Mouse (Mus musculus): ENCODE data around the gene Atf6b. TPM values are rescaled to one million over a fixed set of nuclear protein-coding genes. Genes with fewer than 3 reads are reported as not detected.

Atf6b gene
- polyA plus RNA-seq, 1 experiment from 2014 or later, result 103 TPM

DNA sequence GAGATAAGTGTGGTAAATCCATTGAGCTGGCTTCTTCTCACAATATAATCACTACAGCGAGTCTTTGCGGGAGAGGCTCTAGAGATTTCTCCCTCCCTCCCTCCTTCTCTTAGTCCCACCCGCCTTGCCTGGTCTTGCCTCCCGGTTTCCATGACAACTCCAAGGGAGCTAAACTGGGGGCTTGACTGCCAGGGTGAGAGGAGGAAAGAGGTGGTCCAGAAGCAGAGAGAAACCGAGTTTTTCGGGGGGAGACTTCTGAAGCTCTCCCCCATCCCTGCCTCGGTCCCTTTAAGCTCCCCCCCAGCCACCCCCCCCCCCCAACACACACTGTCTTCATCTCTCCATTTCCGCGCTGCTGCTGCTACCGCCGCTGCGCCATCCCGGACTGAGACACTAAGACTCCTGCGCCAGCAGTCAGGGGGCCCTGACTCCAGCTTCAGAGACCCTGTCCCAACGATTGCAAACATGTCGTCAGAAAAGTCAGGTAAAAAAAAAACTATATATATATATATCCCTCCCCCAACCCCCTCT is 17.7 kb upstream of the Atf6b start, which contains the start of gene Prrt1:
Gene Prrt1, plus strand, starts transcription at position 313 of the 531 bp plus-strand sequence.
- H3K36me3 ChIP-seq (replicated peaks), result peaks cover 10% of the 10 kb centered on the region
- peak; percentile 56 for DNase-seq (ENCODE audit: low spot score)
- peaks cover 57% of the 10 kb centered on the region for H3K27me3 ChIP-seq (replicated peaks; ENCODE audit: low read depth, poor library complexity, severe bottlenecking)
- peaks cover 73% of the 10 kb centered on the region for H3K4me1 ChIP-seq
- no peaks in the 10 kb centered on the region for H3K9me3 ChIP-seq
- peak within 1 kb of the TSS; percentile 92; the same call in 1 of the 2 replicates for H3K27ac ChIP-seq (replicated peaks)
- H3K4me3 ChIP-seq, result peak within 1 kb of the TSS; percentile 77
- 2% methylated on average over 16 of the region's 16 CpGs for WGBS

DNA sequence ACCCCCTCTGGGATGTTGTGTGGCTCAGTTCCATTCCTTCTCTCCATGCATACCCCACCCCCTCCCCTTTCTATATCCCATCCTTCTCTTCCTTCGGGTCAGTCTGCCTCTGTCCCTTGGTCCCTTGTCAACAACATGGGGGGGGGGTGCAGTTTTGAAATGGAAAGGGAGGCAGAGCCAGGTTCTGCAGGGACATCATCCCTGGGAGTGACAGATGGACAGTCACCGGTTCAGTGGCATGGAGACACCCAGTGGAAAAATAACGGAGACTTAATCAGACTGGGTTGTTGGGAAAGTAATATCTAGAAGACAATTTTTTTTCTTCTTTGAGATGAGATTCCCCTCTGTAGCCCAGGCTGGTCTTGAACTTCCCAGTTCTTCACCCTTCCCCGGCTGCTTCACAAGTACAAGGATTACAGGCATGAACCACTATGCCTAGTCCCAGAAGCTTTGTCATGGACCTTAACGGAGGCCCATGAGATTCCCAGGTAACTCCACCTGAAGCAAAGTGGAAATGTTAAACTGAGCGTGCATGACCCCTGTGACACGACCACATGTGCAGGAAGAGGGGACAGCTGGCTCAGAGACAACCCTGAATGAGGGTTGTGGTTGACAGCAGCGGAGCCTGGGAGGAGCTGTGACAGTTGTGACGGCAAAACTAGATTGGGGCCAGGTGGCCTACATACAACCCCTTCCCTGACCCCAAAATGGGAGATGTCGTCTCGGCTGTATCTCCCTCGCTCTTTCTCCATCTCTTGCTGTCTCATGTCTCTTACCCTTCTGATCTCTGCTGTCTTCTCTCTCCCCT is 16.9 kb upstream of the Atf6b start:
- no peak overlapping the region for H3K27ac ChIP-seq (replicated peaks)
- peaks cover 73% of the 10 kb centered on the region for H3K4me1 ChIP-seq
- peak overlapping the region; percentile 77 for H3K4me3 ChIP-seq
- WGBS, result 8% methylated on average over 12 of the region's 12 CpGs
- H3K36me3 ChIP-seq (replicated peaks), result peaks cover 8% of the 10 kb centered on the region
- no peaks in the 10 kb centered on the region for H3K9me3 ChIP-seq
- no peak for DNase-seq (ENCODE audit: low spot score)
- peaks cover 57% of the 10 kb centered on the region for H3K27me3 ChIP-seq (replicated peaks; ENCODE audit: low read depth, poor library complexity, severe bottlenecking)

DNA sequence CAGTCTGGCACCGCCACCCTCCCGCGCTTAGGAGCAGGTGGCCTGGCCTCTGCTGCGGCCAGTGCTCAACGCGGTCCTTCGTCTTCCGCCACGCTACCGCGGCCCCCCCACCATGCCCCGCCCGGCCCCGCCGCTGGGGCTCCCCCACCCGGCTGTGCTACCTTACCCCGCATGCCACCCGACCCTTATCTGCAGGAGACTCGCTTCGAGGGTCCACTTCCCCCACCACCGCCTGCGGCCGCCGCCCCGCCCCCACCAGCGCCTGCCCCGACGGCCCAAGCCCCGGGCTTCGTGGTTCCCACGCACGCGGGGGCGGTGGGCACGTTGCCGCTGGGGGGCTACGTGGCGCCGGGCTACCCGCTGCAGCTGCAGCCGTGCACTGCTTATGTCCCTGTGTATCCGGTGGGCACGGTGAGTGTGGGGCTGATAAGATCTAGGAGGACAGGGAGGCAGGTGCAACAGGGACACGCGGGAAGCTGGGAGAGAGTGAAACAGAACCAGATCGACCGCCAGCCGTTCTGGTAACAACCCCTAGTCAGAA is 16.1 kb upstream of the Atf6b start:
- Histone ChIP-seq H3K27me3 (replicated peaks; ENCODE audit: low read depth, poor library complexity, severe bottlenecking) (peaks cover 61% of the 10 kb centered on the region), H3K27ac (replicated peaks) (peak overlapping the region; percentile 51; the same call in 1 of the 2 replicates), H3K36me3 (replicated peaks) (0 out of 2 replicates have a peak, but pooled peaks cover under 1% of the 10 kb centered on the region), H3K4me1 (peaks cover 71% of the 10 kb centered on the region), H3K4me3 (peak overlapping the region; percentile 77), H3K9me3 (no peaks in the 10 kb centered on the region)
- 2% methylated on average over 48 of the region's 48 CpGs for WGBS
- DNase-seq (ENCODE audit: low spot score), result peak; percentile 34

DNA sequence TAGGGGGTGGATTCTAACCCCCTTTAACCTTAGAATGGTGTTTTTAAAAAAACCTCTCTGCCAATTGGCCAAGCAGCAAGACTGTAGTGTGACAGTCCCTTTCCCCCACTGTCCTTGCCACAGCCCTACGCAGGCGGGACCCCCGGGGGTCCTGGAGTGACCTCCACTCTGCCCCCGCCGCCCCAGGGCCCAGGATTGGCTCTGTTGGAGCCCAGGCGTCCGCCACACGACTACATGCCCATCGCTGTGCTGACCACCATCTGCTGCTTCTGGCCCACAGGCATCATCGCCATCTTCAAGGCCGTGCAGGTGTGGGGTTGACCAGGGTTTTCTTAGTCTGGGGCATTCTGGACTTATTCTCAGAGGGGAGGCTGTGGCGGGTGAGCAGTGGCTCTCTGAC is 15.3 kb upstream of the Atf6b start:
- Histone ChIP-seq H3K27me3 (replicated peaks; ENCODE audit: low read depth, poor library complexity, severe bottlenecking) (peaks cover 65% of the 10 kb centered on the region), H3K9me3 (no peaks in the 10 kb centered on the region), H3K4me1 (peaks cover 63% of the 10 kb centered on the region), H3K4me3 (peak overlapping the region; percentile 77), H3K36me3 (replicated peaks) (no peaks in the 10 kb centered on the region), H3K27ac (replicated peaks) (peak overlapping the region; percentile 57)
- peak; percentile 41 for DNase-seq (ENCODE audit: low spot score)
- 3% methylated on average over 12 of the region's 12 CpGs for WGBS

DNA sequence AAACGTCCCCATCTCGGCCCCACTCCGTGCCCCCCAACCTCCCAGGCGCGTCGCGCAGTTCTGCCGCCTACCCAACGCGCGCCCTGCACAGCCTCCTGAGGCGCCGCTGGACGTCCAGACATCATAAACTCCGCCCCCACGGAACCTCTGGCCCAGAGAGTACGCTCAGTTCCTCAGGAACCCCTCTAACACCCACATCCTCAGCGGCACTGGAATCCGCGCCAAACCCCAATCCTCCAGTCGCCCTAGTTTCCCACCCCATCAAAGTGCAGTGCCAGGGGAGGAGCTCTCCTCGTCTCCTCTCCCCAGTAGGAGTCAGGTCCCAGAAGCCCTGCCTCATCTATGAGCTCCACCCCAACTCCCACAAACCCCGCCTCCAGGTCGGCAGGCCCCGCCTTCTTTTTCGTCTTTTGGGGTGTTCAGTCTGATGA is 14.7 kb upstream of the Atf6b start:
- Histone ChIP-seq H3K4me1 (peaks cover 58% of the 10 kb centered on the region), H3K27me3 (replicated peaks; ENCODE audit: low read depth, poor library complexity, severe bottlenecking) (peaks cover 67% of the 10 kb centered on the region), H3K36me3 (replicated peaks) (no peaks in the 10 kb centered on the region), H3K9me3 (no peaks in the 10 kb centered on the region), H3K4me3 (peak overlapping the region; percentile 77), H3K27ac (replicated peaks) (peak overlapping the region; percentile 57)
- under 1% methylated on average over 26 of the region's 26 CpGs for WGBS
- DNase-seq (ENCODE audit: low spot score), result peak; percentile 64

DNA sequence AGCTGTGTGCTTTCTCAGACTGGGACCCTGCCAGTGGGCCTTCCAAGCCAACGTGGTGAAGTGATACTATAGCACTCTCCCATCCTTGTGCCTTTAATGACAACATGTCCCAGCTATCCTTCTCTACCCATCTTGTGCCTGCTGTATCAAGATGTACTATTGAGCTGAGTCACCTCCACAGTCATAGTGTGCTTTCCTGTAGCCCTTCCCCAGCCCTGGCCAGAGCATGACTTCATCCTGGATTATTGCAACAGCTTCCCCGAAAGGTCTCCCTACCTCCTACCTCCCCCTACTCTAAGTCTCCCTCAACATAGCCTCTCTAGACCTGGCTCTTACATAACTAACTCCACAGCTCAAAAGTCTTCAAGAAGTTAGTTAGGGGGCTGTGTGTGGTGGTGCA is 11.3 kb upstream of the Atf6b start:
- DNase-seq (ENCODE audit: low spot score), result no peak
- peaks cover 29% of the 10 kb centered on the region for H3K4me1 ChIP-seq
- no peak overlapping the region for H3K4me3 ChIP-seq
- 70% methylated on average over 2 of the region's 2 CpGs for WGBS
- no peaks in the 10 kb centered on the region for H3K9me3 ChIP-seq
- H3K36me3 ChIP-seq (replicated peaks), result no peaks in the 10 kb centered on the region
- H3K27me3 ChIP-seq (replicated peaks; ENCODE audit: low read depth, poor library complexity, severe bottlenecking), result peaks cover 49% of the 10 kb centered on the region
- H3K27ac ChIP-seq (replicated peaks), result no peak overlapping the region

DNA sequence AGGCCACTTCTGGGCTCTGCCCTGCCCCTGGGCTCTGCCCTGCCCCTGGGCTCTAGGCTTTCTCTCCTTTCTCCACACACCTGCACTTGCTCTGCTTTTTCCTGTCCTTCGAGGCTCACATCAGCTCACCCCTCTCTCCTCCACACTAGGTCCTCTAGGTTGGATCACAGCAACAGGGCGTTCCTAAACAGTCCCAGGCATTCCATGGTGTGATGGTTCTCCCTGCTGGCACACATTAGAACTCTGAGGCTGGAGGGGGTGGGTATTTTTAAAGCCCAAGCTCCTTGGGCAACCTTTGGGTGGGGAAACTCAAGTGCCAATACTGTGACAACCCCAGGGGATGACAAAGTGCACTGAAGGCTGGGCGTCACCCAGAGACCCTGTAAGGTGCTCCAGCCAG is 9.5 kb upstream of the Atf6b start:
- 70% methylated on average over 3 of the region's 3 CpGs for WGBS

DNA sequence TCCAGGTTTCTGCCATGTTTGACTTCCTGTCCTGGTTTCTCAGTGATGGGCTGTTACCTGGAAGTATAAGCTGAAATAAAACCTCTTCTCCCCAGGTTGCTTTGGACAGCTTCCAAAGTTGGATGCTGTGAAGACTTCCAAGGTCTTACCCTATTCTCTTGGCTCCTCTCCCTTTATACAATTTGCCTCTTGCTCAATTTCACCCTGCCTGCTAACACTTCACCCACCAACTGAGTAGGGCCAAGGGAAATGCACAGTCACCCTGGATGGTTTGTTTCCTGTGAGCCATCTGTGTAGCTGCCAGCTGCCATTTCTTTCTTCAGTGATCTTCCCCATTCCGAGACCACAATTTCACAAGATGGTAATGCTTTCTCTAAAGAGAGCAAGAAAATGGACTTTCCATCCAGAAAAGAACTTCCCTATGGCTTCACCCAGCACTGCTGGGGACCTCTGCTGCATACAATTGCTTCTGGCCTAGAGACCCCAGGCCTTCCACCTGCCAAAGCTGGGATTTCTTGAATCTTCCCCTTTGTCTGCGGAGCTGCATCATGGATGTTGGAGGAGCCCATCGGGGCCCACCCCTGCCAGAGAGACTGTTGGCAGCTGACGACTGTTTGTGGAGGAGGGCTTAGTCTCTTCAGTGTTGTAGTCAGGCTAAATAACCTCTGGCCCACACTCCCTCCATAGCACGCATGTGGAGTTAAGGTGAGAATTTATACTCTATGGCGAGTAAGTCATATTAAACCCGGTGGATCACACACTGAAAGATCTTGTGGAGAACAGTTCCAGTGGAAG is 7.3 kb upstream of the Atf6b start:
- WGBS, result 85% methylated on average over 7 of the region's 7 CpGs

More for the DNA sequence above, 9.5 kb upstream of the Atf6b start:
- Histone ChIP-seq H3K4me3 (0 out of 2 replicates have a peak overlapping the region, but pooled peaks have one; percentile 0), H3K36me3 (replicated peaks) (no peaks in the 10 kb centered on the region), H3K9me3 (no peaks in the 10 kb centered on the region), H3K4me1 (peaks cover 24% of the 10 kb centered on the region), H3K27ac (replicated peaks) (no peak overlapping the region), H3K27me3 (replicated peaks; ENCODE audit: low read depth, poor library complexity, severe bottlenecking) (peaks cover 31% of the 10 kb centered on the region)
- no peak for DNase-seq (ENCODE audit: low spot score)

DNA sequence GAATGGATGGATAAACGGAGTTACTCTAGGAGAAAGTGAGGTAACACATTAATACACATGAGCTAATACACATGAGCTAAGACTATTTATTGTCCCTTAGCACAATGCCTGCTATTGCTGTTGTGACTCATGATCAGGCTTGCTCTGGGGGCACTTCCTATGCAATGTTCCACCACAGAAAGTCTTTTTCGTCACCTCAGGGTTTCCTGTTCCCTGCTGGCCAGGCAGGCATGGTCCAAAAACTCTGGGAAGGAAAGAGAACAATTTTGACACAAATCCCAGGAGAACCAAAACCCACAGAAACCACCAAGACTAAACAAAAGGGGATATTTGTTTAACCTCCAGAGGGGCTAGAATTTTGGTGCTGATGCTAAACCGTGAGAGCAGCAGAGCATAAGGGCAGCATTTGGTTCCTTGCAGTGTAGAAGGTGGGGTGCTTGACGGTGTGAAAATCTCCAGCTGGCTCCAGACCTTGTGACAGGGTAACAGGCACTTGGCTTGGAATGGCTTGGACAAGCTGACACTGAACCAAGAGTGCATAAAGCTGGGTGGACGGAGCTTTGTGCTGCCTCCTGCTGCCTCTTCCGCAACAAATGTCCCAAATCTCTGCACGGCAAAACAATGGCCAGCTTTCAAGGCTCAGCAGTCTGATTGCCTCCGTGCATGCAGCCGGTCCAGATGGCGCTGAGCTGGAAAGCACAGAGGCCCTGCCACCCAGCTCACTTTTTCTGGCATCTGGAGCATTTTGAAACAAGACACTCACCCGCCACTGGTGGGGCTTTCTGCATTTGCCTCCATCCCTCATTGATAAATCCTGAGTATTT is 6.0 kb upstream of the Atf6b start:
- WGBS, result 17% methylated on average over 11 of the region's 11 CpGs
- DNase-seq (ENCODE audit: low spot score), result peak; percentile 68
- Histone ChIP-seq H3K4me3 (peak overlapping the region; percentile 29; the same call in 1 of the 2 replicates), H3K4me1 (peaks cover 27% of the 10 kb centered on the region), H3K27me3 (replicated peaks; ENCODE audit: low read depth, poor library complexity, severe bottlenecking) (peaks cover 9% of the 10 kb centered on the region; the same call in 1 of the 2 replicates), H3K9me3 (no peaks in the 10 kb centered on the region), H3K36me3 (replicated peaks) (peaks cover 6% of the 10 kb centered on the region), H3K27ac (replicated peaks) (peak overlapping the region; percentile 84)

More for the DNA sequence above, 7.3 kb upstream of the Atf6b start:
- no peaks in the 10 kb centered on the region for H3K9me3 ChIP-seq
- H3K27me3 ChIP-seq (replicated peaks; ENCODE audit: low read depth, poor library complexity, severe bottlenecking), result peaks cover 15% of the 10 kb centered on the region; the same call in 1 of the 2 replicates
- no peak for DNase-seq (ENCODE audit: low spot score)
- H3K4me1 ChIP-seq, result peaks cover 17% of the 10 kb centered on the region
- H3K27ac ChIP-seq (replicated peaks), result peak overlapping the region; percentile 35; the same call in 1 of the 2 replicates
- no peaks in the 10 kb centered on the region for H3K36me3 ChIP-seq (replicated peaks)
- H3K4me3 ChIP-seq, result no peak overlapping the region

DNA sequence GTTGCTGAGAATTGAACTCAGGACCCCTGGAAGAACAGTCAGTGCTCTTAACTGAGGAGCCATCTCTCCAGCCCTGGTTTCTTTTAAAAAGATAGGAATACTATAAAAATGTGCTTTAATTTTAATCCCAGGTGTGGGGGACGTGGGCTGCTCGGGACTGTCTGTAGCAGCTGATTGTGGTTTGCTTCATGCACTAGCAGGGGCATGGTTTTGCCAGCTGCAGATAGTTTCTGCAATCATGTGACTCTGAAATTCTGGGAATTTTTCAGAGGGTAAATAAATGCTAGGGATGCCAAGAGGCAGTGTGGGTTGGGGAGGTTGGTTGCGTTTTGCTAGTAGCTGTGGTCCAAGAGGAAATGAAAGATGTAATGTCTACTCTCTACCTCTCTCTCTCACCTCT is 5.0 kb upstream of the Atf6b start:
- H3K36me3 ChIP-seq (replicated peaks), result peaks cover 9% of the 10 kb centered on the region
- H3K27ac ChIP-seq (replicated peaks), result peak overlapping the region; percentile 84; the same call in 1 of the 2 replicates
- H3K27me3 ChIP-seq (replicated peaks; ENCODE audit: low read depth, poor library complexity, severe bottlenecking), result peaks cover 7% of the 10 kb centered on the region; the same call in 1 of the 2 replicates
- no peak overlapping the region for H3K4me3 ChIP-seq
- WGBS, result 83% methylated on average over 3 of the region's 3 CpGs
- H3K9me3 ChIP-seq, result no peaks in the 10 kb centered on the region
- no peak for DNase-seq (ENCODE audit: low spot score)
- H3K4me1 ChIP-seq, result peaks cover 34% of the 10 kb centered on the region

DNA sequence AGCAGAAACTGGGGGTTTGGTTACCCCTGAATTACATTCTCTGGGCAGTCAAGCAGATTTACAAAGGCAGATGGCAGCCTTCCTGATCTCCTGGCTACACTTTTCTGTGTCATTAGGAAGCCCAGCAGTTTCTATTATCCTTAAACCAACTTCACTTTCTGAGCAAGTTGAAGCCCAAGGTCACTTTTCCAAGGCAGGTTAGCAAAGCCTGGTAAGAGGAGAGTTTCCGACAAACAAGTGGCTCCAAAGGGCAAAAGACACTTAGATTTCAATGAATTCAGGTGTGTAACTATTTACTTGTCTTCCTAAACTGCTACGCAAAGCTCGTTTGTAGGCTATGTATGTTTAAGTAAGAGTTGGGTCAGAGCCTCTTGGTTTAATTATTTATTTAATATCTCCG is 3.6 kb upstream of the Atf6b start:
- WGBS, result 90% methylated on average over 4 of the region's 4 CpGs
- H3K4me1 ChIP-seq, result peaks cover 45% of the 10 kb centered on the region
- no peak overlapping the region for H3K4me3 ChIP-seq
- no peak for DNase-seq (ENCODE audit: low spot score)
- H3K36me3 ChIP-seq (replicated peaks), result peaks cover 9% of the 10 kb centered on the region
- no peak overlapping the region for H3K27ac ChIP-seq (replicated peaks)
- no peaks in the 10 kb centered on the region for H3K27me3 ChIP-seq (replicated peaks; ENCODE audit: low read depth, poor library complexity, severe bottlenecking)
- H3K9me3 ChIP-seq, result no peaks in the 10 kb centered on the region

Data from embryonic facial prominence, embryonic 10.5 days (tissue).